Mouse (Mus musculus) forebrain, embryonic 11.5 days (tissue): ENCODE measurements around the gene Rgs6. TPM values are rescaled to one million over a fixed set of nuclear protein-coding genes. Genes with fewer than 3 reads are reported as not detected.

ENCODE experiments used
- ATAC-seq: fragments of 200-750 bp; cut with Nextera tagmentation; replicated peaks from 2 replicates; pipeline ENCODE4 v1.8.0; 2017; ENCODE audit warnings: moderate TSS enrichment; ENCODE audit not compliant: low FRiP score
- DNase-seq: peaks from one replicate; pipeline ENCODE4 v3.0.0-alpha.2; 2017; ENCODE audit warnings: low spot score
- H3K27ac ChIP-seq: fragments of 300-500 bp; sonication (generic); 2 replicates; pipeline ENCODE4 v1.5.1; 2014; ENCODE audit warnings: low read depth, low read length
- H3K27me3 ChIP-seq: fragments of 300-500 bp; sonication (generic); 2 replicates; pipeline ENCODE4 v1.6.1; 2014; ENCODE audit warnings: mild to moderate bottlenecking, low read length, mixed read lengths; ENCODE audit not compliant: control insufficient read depth, insufficient read depth
- H3K36me3 ChIP-seq: fragments of 300-500 bp; sonication (generic); 2 replicates; pipeline ENCODE4 v1.6.1; 2014; ENCODE audit warnings: mild to moderate bottlenecking, low read length, moderate library complexity, mixed read lengths; ENCODE audit not compliant: control insufficient read depth, insufficient read depth
- H3K4me1 ChIP-seq: fragments of 300-500 bp; sonication (generic); replicated peaks from 2 replicates; pipeline ENCODE4 v1.6.1; 2014; ENCODE audit warnings: low read length, mixed read lengths; ENCODE audit not compliant: control insufficient read depth, insufficient read depth
- H3K4me2 ChIP-seq: fragments of 300-500 bp; sonication (generic); 2 replicates; pipeline ENCODE4 v1.6.1; 2014; ENCODE audit warnings: low read depth, mild to moderate bottlenecking, low read length, moderate library complexity, mixed read lengths; ENCODE audit not compliant: severe bottlenecking
- H3K4me3 ChIP-seq: fragments of 300-500 bp; sonication (generic); 2 replicates; pipeline ENCODE4 v1.5.1; 2014; ENCODE audit warnings: low read depth, low read length
- H3K9ac ChIP-seq: fragments of 300-500 bp; sonication (generic); 2 replicates; pipeline ENCODE4 v1.6.1; 2014; ENCODE audit warnings: low read length
- H3K9me3 ChIP-seq: fragments of 300-500 bp; sonication (generic); 2 replicates; pipeline ENCODE4 v1.6.1; 2016; ENCODE audit warnings: low read length, mixed read lengths; ENCODE audit not compliant: control insufficient read depth
- WGBS: fragments of 180-500 bp; shearing (Covaris S2); extraction: QIAGEN DNeasy Blood & Tissue Kit; methylation state at CpG from one replicate; pipeline ENCODE4 v1.1.7; 2014; 5-methylcytosine and 5-hydroxymethylcytosine counted together
- polyA plus RNA-seq: library from polyadenylated mRNA; unstranded; fragments of >200 nt; fragmentation: Nextera tagmentation; extraction: Ambion mirVana; gene quantifications from 2 replicates; pipeline ENCODE4 v1.2.1, GENCODE M21; 2014

The Rgs6 gene
- polyA plus RNA-seq, 1 experiment from 2014 or later: 0.72 TPM

- Histone ChIP-seq H3K27ac (no peak overlapping the region), H3K4me2 (no peak overlapping the region), H3K4me3 (no peak overlapping the region), H3K36me3 (no peaks in the 10 kb centered on the region), H3K27me3 (no peaks in the 10 kb centered on the region), H3K9ac (no peak overlapping the region), H3K4me1 (no peaks in the 10 kb centered on the region), H3K9me3 (no peaks in the 10 kb centered on the region)
- WGBS: 81% methylated on average over 4 of the region's 4 CpGs
- ATAC-seq (no peak), DNase-seq (no peak)
Observed at GRCm38 (mm10) chr12:82670201-82670737, 82.2 kb downstream of the Rgs6 start.

DNA sequence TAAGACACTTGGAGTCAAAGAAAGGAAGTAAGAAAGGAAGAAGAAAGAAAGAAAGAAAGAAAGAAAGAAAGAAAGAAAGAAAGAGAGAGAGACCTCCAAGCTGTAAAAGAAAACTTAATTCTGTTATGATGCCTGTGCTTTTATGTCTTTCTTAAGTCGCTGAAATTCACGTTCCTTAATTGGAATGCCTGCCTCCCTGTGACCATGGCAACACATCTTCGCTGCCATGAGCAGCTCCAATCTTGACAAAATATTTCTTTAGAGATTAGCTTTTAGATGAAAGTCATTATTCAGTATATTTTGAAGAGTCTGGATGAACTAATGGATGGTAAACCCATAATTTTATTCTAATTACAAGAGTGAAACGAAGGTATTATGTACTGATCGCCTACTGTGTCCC, 83.5 kb downstream of the Rgs6 start:
- H3K4me1 ChIP-seq: no peaks in the 10 kb centered on the region
- WGBS: 76% methylated on average over 5 of the region's 5 CpGs
- H3K9ac ChIP-seq: no peak overlapping the region
- H3K36me3 ChIP-seq: no peaks in the 10 kb centered on the region
- no peak overlapping the region for H3K27ac ChIP-seq
- no peaks in the 10 kb centered on the region for H3K9me3 ChIP-seq
- H3K4me2 ChIP-seq: no peak overlapping the region
- no peaks in the 10 kb centered on the region for H3K27me3 ChIP-seq
- H3K4me3 ChIP-seq: no peak overlapping the region
- DNase-seq: no peak
- no peak for ATAC-seq

GRCm38 (mm10) chr12:82675137-82675536, 87.0 kb downstream of the Rgs6 start:
- no peak overlapping the region for H3K9ac ChIP-seq
- no peaks in the 10 kb centered on the region for H3K36me3 ChIP-seq
- DNase-seq: no peak
- H3K9me3 ChIP-seq: no peaks in the 10 kb centered on the region
- no peaks in the 10 kb centered on the region for H3K27me3 ChIP-seq
- H3K4me3 ChIP-seq: no peak overlapping the region
- H3K4me1 ChIP-seq: no peaks in the 10 kb centered on the region
- H3K4me2 ChIP-seq: no peak overlapping the region
- ATAC-seq: no peak
- H3K27ac ChIP-seq: no peak overlapping the region
- WGBS: 77% methylated on average over 4 of the region's 4 CpGs

- ATAC-seq: no peak
- 93% methylated on average over 2 of the region's 2 CpGs for WGBS
- H3K36me3 ChIP-seq: no peaks in the 10 kb centered on the region
Observed at GRCm38 (mm10) chr12:82687015-82687414, 98.9 kb downstream of the Rgs6 start.

GRCm38 (mm10) chr12:82698886-82699527, 110.9 kb downstream of the Rgs6 start:
- H3K9ac ChIP-seq: no peak overlapping the region
- no peak for ATAC-seq
- H3K4me2 ChIP-seq: no peak overlapping the region
- no peaks in the 10 kb centered on the region for H3K36me3 ChIP-seq
- WGBS: 85% methylated on average over 12 of the region's 12 CpGs
- H3K9me3 ChIP-seq: no peaks in the 10 kb centered on the region
- H3K4me3 ChIP-seq: no peak overlapping the region
- H3K27ac ChIP-seq: no peak overlapping the region
- H3K27me3 ChIP-seq: no peaks in the 10 kb centered on the region
- no peak for DNase-seq
- no peaks in the 10 kb centered on the region for H3K4me1 ChIP-seq

More at GRCm38 (mm10) chr12:82687015-82687414, 98.9 kb downstream of the Rgs6 start:
- no peak for DNase-seq
- Histone ChIP-seq H3K4me1 (no peaks in the 10 kb centered on the region), H3K9me3 (no peaks in the 10 kb centered on the region), H3K27me3 (no peaks in the 10 kb centered on the region), H3K27ac (no peak overlapping the region), H3K9ac (no peak overlapping the region), H3K4me2 (no peak overlapping the region), H3K4me3 (no peak overlapping the region)

GRCm38 (mm10) chr12:82699528-82699905, 111.4 kb downstream of the Rgs6 start:
- 86% methylated on average over 3 of the region's 3 CpGs for WGBS
- H3K9me3 ChIP-seq: no peaks in the 10 kb centered on the region
- no peaks in the 10 kb centered on the region for H3K4me1 ChIP-seq
- H3K27ac ChIP-seq: no peak overlapping the region
- H3K9ac ChIP-seq: no peak overlapping the region
- no peaks in the 10 kb centered on the region for H3K36me3 ChIP-seq
- H3K4me3 ChIP-seq: no peak overlapping the region
- H3K4me2 ChIP-seq: no peak overlapping the region
- no peak for DNase-seq
- ATAC-seq: no peak
- no peaks in the 10 kb centered on the region for H3K27me3 ChIP-seq

- no peak for DNase-seq
- Histone ChIP-seq H3K27me3 (no peaks in the 10 kb centered on the region), H3K9me3 (no peaks in the 10 kb centered on the region), H3K27ac (no peak overlapping the region), H3K9ac (no peak overlapping the region), H3K4me2 (no peak overlapping the region), H3K4me1 (no peaks in the 10 kb centered on the region), H3K4me3 (no peak overlapping the region), H3K36me3 (no peaks in the 10 kb centered on the region)
- 79% methylated on average over 10 of the region's 10 CpGs for WGBS
- no peak for ATAC-seq
Observed at GRCm38 (mm10) chr12:82700241-82700640, 112.1 kb downstream of the Rgs6 start.

DNA sequence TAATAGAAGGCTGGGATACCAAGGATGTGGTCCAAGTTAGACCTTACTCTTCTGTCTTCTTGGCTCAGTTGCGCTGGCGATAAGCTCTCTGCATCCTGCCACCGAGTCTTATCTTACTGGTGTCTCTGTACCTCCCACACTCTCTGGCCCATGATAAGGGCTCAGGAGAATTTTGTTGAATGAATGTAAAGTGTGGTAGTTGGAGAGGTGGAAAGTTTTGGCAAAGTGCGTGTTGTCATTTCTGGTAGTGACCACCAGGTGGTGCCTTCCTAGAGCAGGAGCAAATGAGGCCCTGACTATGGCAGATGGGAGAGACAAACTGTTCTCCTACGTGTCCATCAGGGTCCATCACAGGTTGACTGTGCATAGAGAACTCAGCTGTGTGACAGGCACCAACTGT, 112.7 kb downstream of the Rgs6 start:
- WGBS: 48% methylated on average over 5 of the region's 5 CpGs
- ATAC-seq: no peak
- no peak overlapping the region for H3K4me2 ChIP-seq

DNA sequence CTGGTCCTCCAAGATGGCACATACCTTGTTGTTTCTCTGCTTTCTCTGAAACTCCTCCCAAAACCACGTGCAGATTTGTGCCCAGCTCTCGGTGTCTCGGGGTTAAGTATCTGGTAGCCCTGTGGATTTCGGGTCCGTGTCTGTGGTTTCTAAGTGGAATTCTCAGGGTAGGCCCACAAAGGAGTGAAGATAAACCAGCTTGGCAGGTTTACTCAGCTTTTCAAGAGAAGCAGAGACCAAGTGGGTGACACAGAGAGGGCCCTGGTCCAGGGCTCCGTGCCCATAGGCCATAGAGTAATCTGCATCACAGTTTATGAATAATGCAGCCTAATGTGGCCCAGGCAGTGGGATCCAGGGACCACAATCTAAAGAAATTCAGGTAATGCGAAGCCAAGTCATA, 113.3 kb downstream of the Rgs6 start:
- Histone ChIP-seq H3K4me2 (no peak overlapping the region), H3K27ac (no peak overlapping the region), H3K9me3 (no peaks in the 10 kb centered on the region), H3K36me3 (no peaks in the 10 kb centered on the region), H3K4me3 (no peak overlapping the region), H3K4me1 (no peaks in the 10 kb centered on the region), H3K27me3 (no peaks in the 10 kb centered on the region), H3K9ac (no peak overlapping the region)
- DNase-seq: no peak
- WGBS: 82% methylated on average over 7 of the region's 7 CpGs
- ATAC-seq: no peak

More for the DNA sequence above, 112.7 kb downstream of the Rgs6 start:
- Histone ChIP-seq H3K27me3 (no peaks in the 10 kb centered on the region), H3K9me3 (no peaks in the 10 kb centered on the region), H3K27ac (no peak overlapping the region), H3K4me1 (no peaks in the 10 kb centered on the region), H3K9ac (no peak overlapping the region), H3K36me3 (no peaks in the 10 kb centered on the region), H3K4me3 (no peak overlapping the region)
- DNase-seq: no peak
